Mouse (Mus musculus): ENCODE measurements around the gene Rcan1.

DNA sequence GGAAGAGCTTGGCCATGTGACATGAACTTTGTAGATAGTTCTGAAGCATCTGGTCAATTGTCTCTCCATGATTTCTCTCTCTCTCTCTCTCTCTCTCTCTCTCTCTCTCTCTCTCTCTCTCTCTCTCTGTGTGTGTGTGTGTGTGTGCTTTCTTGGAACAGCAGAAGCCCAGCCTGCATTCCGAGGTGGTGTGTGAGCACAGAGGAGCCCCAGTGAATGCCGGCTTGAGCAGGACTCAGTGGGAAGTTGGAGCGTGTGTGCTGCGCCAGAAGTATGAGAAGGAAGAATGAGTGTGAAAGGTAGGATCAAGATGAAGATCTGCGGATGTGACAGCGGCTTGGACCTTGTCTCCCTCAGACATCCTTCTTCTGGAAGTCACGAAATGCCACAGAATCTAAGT, 105.2 kb downstream of the Rcan1 start:
- TF ChIP-seq GATA1 (IDR thresholded peaks at IDR 0.05; ENCODE audit: borderline replicate concordance, low read length): no peak
- no peak for TF ChIP-seq FLI1 (IDR thresholded peaks at IDR 0.05; ENCODE audit: low read length)
